Mouse (Mus musculus): Measurements from ENCODE around the gene Zim1.

Zim1 gene

GRCm38 (mm10) chr7:6650526-6650925, 45.7 kb downstream of the Zim1 start:
- no peak for DNase-seq (ENCODE audit: low spot score)

- DNase-seq (ENCODE audit: low spot score): no peak
Observed at GRCm38 (mm10) chr7:6645821-6646220, 50.4 kb downstream of the Zim1 start.

GRCm38 (mm10) chr7:6638076-6638475, 58.2 kb downstream of the Zim1 start:
- no peak for DNase-seq (ENCODE audit: low spot score)

- no peak for DNase-seq (ENCODE audit: low spot score)
Observed at GRCm38 (mm10) chr7:6636741-6637140, 59.5 kb downstream of the Zim1 start.

- DNase-seq (ENCODE audit: low spot score): no peak
Observed at GRCm38 (mm10) chr7:6635831-6636230, 60.4 kb downstream of the Zim1 start.
